Mouse (Mus musculus): ENCODE measurements at regions not wholly inside any gene's neighbourhood (a gene's known extent, or its start where the extent isn't known, plus 50 kb on each side); places are given as distances from the start of the nearest gene placed in this dataset.

GRCm38 (mm10) chr13:31179407-31180001, 205.5 kb downstream of the Gm5447 start:
- no peaks in the 10 kb centered on the region for H3K27me3 ChIP-seq (replicated peaks; ENCODE audit: control insufficient read depth, insufficient read depth, low read length)
- H3K9ac ChIP-seq (ENCODE audit: low read length), result no peak overlapping the region
- no peaks in the 10 kb centered on the region for H3K9me3 ChIP-seq (replicated peaks; ENCODE audit: control insufficient read depth, low read length)
- 55% methylated on average over 12 of the region's 12 CpGs for whole genome bisulfite sequencing
- no peak overlapping the region for H3K4me3 ChIP-seq (ENCODE audit: low read depth, low read length)
- H3K36me3 ChIP-seq (ENCODE audit: control insufficient read depth, insufficient read depth, low read length), result no peaks in the 10 kb centered on the region
- DNase-seq (ENCODE audit: low spot score) (peak; percentile 26), ATAC-seq (no peak)
- H3K4me2 ChIP-seq (ENCODE audit: low read length), result no peak overlapping the region
- no peaks in the 10 kb centered on the region for H3K4me1 ChIP-seq (ENCODE audit: control insufficient read depth, insufficient read depth, low read length)
- no peak overlapping the region for H3K27ac ChIP-seq (ENCODE audit: low read depth, low read length)

- Histone ChIP-seq H3K9me3 (replicated peaks; ENCODE audit: control insufficient read depth, low read length) (no peaks in the 10 kb centered on the region), H3K27me3 (replicated peaks; ENCODE audit: control insufficient read depth, insufficient read depth, low read length) (no peaks in the 10 kb centered on the region), H3K9ac (ENCODE audit: low read length) (no peak overlapping the region), H3K36me3 (ENCODE audit: control insufficient read depth, insufficient read depth, low read length) (no peaks in the 10 kb centered on the region), H3K4me1 (ENCODE audit: control insufficient read depth, insufficient read depth, low read length) (no peaks in the 10 kb centered on the region), H3K4me2 (ENCODE audit: low read length) (no peak overlapping the region), H3K27ac (ENCODE audit: low read depth, low read length) (no peak overlapping the region), H3K4me3 (ENCODE audit: low read depth, low read length) (no peak overlapping the region)
- ATAC-seq (no peak), DNase-seq (ENCODE audit: low spot score) (no peak)
- 74% methylated on average over 5 of the region's 5 CpGs for WGBS
Observed at GRCm38 (mm10) chr13:31181530-31181929, 207.5 kb downstream of the Gm5447 start.

- DNase-seq (ENCODE audit: low spot score) (no peak), ATAC-seq (no peak)
- H3K9me3 ChIP-seq (replicated peaks; ENCODE audit: control insufficient read depth, low read length), result no peaks in the 10 kb centered on the region
- no peaks in the 10 kb centered on the region for H3K4me1 ChIP-seq (ENCODE audit: control insufficient read depth, insufficient read depth, low read length)
- no peaks in the 10 kb centered on the region for H3K27me3 ChIP-seq (replicated peaks; ENCODE audit: control insufficient read depth, insufficient read depth, low read length)
- no peaks in the 10 kb centered on the region for H3K36me3 ChIP-seq (ENCODE audit: control insufficient read depth, insufficient read depth, low read length)
- WGBS, result 85% methylated on average over 14 of the region's 14 CpGs
- no peak overlapping the region for H3K27ac ChIP-seq (ENCODE audit: low read depth, low read length)
- no peak overlapping the region for H3K4me3 ChIP-seq (ENCODE audit: low read depth, low read length)
- H3K4me2 ChIP-seq (ENCODE audit: low read length), result no peak overlapping the region
- H3K9ac ChIP-seq (ENCODE audit: low read length), result no peak overlapping the region
Observed at GRCm38 (mm10) chr13:31184845-31185834, 211.1 kb downstream of the Gm5447 start.

GRCm38 (mm10) chr13:31186805-31187589, 213.0 kb downstream of the Gm5447 start:
- H3K36me3 ChIP-seq (ENCODE audit: control insufficient read depth, insufficient read depth, low read length), result no peaks in the 10 kb centered on the region
- H3K4me1 ChIP-seq (ENCODE audit: control insufficient read depth, insufficient read depth, low read length), result no peaks in the 10 kb centered on the region
- no peak overlapping the region for H3K9ac ChIP-seq (ENCODE audit: low read length)
- 62% methylated on average over 5 of the region's 5 CpGs for WGBS
- H3K27ac ChIP-seq (ENCODE audit: low read depth, low read length), result no peak overlapping the region
- DNase-seq (ENCODE audit: low spot score) (no peak), ATAC-seq (no peak)
- H3K4me3 ChIP-seq (ENCODE audit: low read depth, low read length), result no peak overlapping the region
- H3K9me3 ChIP-seq (replicated peaks; ENCODE audit: control insufficient read depth, low read length), result no peaks in the 10 kb centered on the region
- no peak overlapping the region for H3K4me2 ChIP-seq (ENCODE audit: low read length)
- H3K27me3 ChIP-seq (replicated peaks; ENCODE audit: control insufficient read depth, insufficient read depth, low read length), result no peaks in the 10 kb centered on the region

GRCm38 (mm10) chr13:31189116-31189515, 215.1 kb downstream of the Gm5447 start:
- H3K27ac ChIP-seq (ENCODE audit: low read depth, low read length), result no peak overlapping the region
- H3K4me1 ChIP-seq (ENCODE audit: control insufficient read depth, insufficient read depth, low read length), result no peaks in the 10 kb centered on the region
- no peaks in the 10 kb centered on the region for H3K36me3 ChIP-seq (ENCODE audit: control insufficient read depth, insufficient read depth, low read length)
- H3K4me3 ChIP-seq (ENCODE audit: low read depth, low read length), result no peak overlapping the region
- H3K27me3 ChIP-seq (replicated peaks; ENCODE audit: control insufficient read depth, insufficient read depth, low read length), result no peaks in the 10 kb centered on the region
- no peak overlapping the region for H3K9ac ChIP-seq (ENCODE audit: low read length)
- H3K9me3 ChIP-seq (replicated peaks; ENCODE audit: control insufficient read depth, low read length), result no peaks in the 10 kb centered on the region
- ATAC-seq (no peak), DNase-seq (ENCODE audit: low spot score) (no peak)
- no peak overlapping the region for H3K4me2 ChIP-seq (ENCODE audit: low read length)
- WGBS, result 42% methylated on average over 1 of the region's 1 CpGs

GRCm38 (mm10) chr13:31190036-31190435, 216.0 kb downstream of the Gm5447 start:
- DNase-seq (ENCODE audit: low spot score) (no peak), ATAC-seq (no peak)
- Histone ChIP-seq H3K27ac (ENCODE audit: low read depth, low read length) (no peak overlapping the region), H3K27me3 (replicated peaks; ENCODE audit: control insufficient read depth, insufficient read depth, low read length) (no peaks in the 10 kb centered on the region), H3K4me2 (ENCODE audit: low read length) (no peak overlapping the region), H3K9me3 (replicated peaks; ENCODE audit: control insufficient read depth, low read length) (no peaks in the 10 kb centered on the region), H3K9ac (ENCODE audit: low read length) (no peak overlapping the region), H3K4me3 (ENCODE audit: low read depth, low read length) (no peak overlapping the region), H3K36me3 (ENCODE audit: control insufficient read depth, insufficient read depth, low read length) (no peaks in the 10 kb centered on the region), H3K4me1 (ENCODE audit: control insufficient read depth, insufficient read depth, low read length) (no peaks in the 10 kb centered on the region)
- WGBS, result 73% methylated on average over 4 of the region's 4 CpGs

- Histone ChIP-seq H3K4me2 (ENCODE audit: low read length) (no peak overlapping the region), H3K27ac (ENCODE audit: low read depth, low read length) (no peak overlapping the region), H3K36me3 (ENCODE audit: control insufficient read depth, insufficient read depth, low read length) (no peaks in the 10 kb centered on the region), H3K4me3 (ENCODE audit: low read depth, low read length) (no peak overlapping the region), H3K27me3 (replicated peaks; ENCODE audit: control insufficient read depth, insufficient read depth, low read length) (no peaks in the 10 kb centered on the region), H3K4me1 (ENCODE audit: control insufficient read depth, insufficient read depth, low read length) (no peaks in the 10 kb centered on the region), H3K9me3 (replicated peaks; ENCODE audit: control insufficient read depth, low read length) (no peaks in the 10 kb centered on the region), H3K9ac (ENCODE audit: low read length) (no peak overlapping the region)
- ATAC-seq, result no peak
- DNase-seq (ENCODE audit: low spot score), result no peak
- WGBS, result 86% methylated on average over 7 of the region's 7 CpGs
Observed at GRCm38 (mm10) chr13:31191344-31192139, 217.5 kb downstream of the Gm5447 start.

- DNase-seq (ENCODE audit: low spot score), result no peak
- H3K27ac ChIP-seq (ENCODE audit: low read depth, low read length), result no peak overlapping the region
- no peaks in the 10 kb centered on the region for H3K27me3 ChIP-seq (replicated peaks; ENCODE audit: control insufficient read depth, insufficient read depth, low read length)
- no peak overlapping the region for H3K4me2 ChIP-seq (ENCODE audit: low read length)
- H3K4me3 ChIP-seq (ENCODE audit: low read depth, low read length), result no peak overlapping the region
- no peak for ATAC-seq
- no peaks in the 10 kb centered on the region for H3K4me1 ChIP-seq (ENCODE audit: control insufficient read depth, insufficient read depth, low read length)
- 83% methylated on average over 3 of the region's 3 CpGs for whole genome bisulfite sequencing
- H3K9me3 ChIP-seq (replicated peaks; ENCODE audit: control insufficient read depth, low read length), result no peaks in the 10 kb centered on the region
- no peaks in the 10 kb centered on the region for H3K36me3 ChIP-seq (ENCODE audit: control insufficient read depth, insufficient read depth, low read length)
- no peak overlapping the region for H3K9ac ChIP-seq (ENCODE audit: low read length)
Observed at GRCm38 (mm10) chr13:31194971-31195370, 221.0 kb downstream of the Gm5447 start.

Data from forebrain, embryonic 14.5 days (tissue).